Mouse (Mus musculus) hindbrain, postnatal 0 days (tissue): ENCODE measurements around the gene Maml3. TPM values are rescaled to one million over a fixed set of nuclear protein-coding genes. Genes with fewer than 3 reads are reported as not detected.
A peak's percentile ranks its signal among the peaks of the same experiment; 100 is the strongest.

ENCODE experiments used
- ATAC-seq: fragments of 200-750 bp; cut with Nextera tagmentation; 2 replicates; pipeline ENCODE4 v1.8.0; 2017; ENCODE audit warnings: mild to moderate bottlenecking, moderate TSS enrichment, moderate library complexity
- DNase-seq: peaks from one replicate; pipeline ENCODE4 v3.0.0-alpha.2; 2015; ENCODE audit warnings: low spot score
- H3K27ac ChIP-seq: fragments of 300-500 bp; sonication (generic); 2 replicates; pipeline ENCODE4 v1.5.1; 2014; ENCODE audit warnings: mild to moderate bottlenecking
- H3K27me3 ChIP-seq: fragments of 300-500 bp; sonication (generic); 2 replicates; pipeline ENCODE4 v1.6.1; 2014; ENCODE audit warnings: low read length, mixed read lengths; ENCODE audit not compliant: insufficient read depth
- H3K36me3 ChIP-seq: fragments of 300-500 bp; sonication (generic); 2 replicates; pipeline ENCODE4 v1.6.1; 2014; ENCODE audit warnings: low read length, mixed read lengths; ENCODE audit not compliant: insufficient read depth
- H3K4me1 ChIP-seq: fragments of 300-500 bp; sonication (generic); 2 replicates; pipeline ENCODE4 v1.6.1; 2014; ENCODE audit warnings: antibody characterized with exemption, low read length, mixed read lengths; ENCODE audit not compliant: insufficient read depth
- H3K4me2 ChIP-seq: fragments of 300-500 bp; sonication (generic); 2 replicates; pipeline ENCODE4 v1.6.1; 2014; ENCODE audit warnings: low read depth, mild to moderate bottlenecking, low read length, moderate library complexity, mixed read lengths
- H3K4me3 ChIP-seq: fragments of 300-500 bp; sonication (generic); 2 replicates; pipeline ENCODE4 v1.5.1; 2014; ENCODE audit warnings: low read length
- H3K9ac ChIP-seq: fragments of 300-500 bp; sonication (generic); replicated peaks from 2 replicates; pipeline ENCODE4 v1.6.1; 2014; ENCODE audit warnings: mild to moderate bottlenecking, low read length, moderate library complexity, mixed read lengths
- H3K9me3 ChIP-seq: fragments of 300-500 bp; sonication (generic); 2 replicates; pipeline ENCODE4 v1.6.1; 2016; ENCODE audit warnings: low read length, mixed read lengths
- CTCF ChIP-seq: IDR thresholded peaks from 2 replicates; pipeline ENCODE4 v1.5.1; 2016; ENCODE audit warnings: antibody characterized with exemption, control low read depth, low read depth
- WGBS: fragments of 180-500 bp; shearing (Covaris S2); extraction: QIAGEN DNeasy Blood & Tissue Kit; methylation state at CpG from one replicate; pipeline ENCODE4 v1.1.7; 2014; 5-methylcytosine and 5-hydroxymethylcytosine counted together
- polyA plus RNA-seq: library from polyadenylated mRNA; unstranded; fragments of >200 nt; fragmentation: Nextera tagmentation; extraction: Ambion mirVana; gene quantifications from 2 replicates; pipeline ENCODE4 v1.2.1, GENCODE M21; 2015
- total RNA-seq: library from RNA; depleted of rRNA; stranded (reverse); fragments of >200 nt; gene quantifications from 2 replicates; pipeline ENCODE4 v1.2.3, GENCODE M21; 2014

Gene Maml3
- total and polyA plus RNA-seq, 2 experiments from 2014 or later: 4.8 to 18.8 TPM

- peaks cover 7% of the 10 kb centered on the region for H3K4me1 ChIP-seq
- H3K36me3 ChIP-seq: no peaks in the 10 kb centered on the region
- DNase-seq: no peak
- H3K27me3 ChIP-seq: no peaks in the 10 kb centered on the region
- no peak overlapping the region for H3K9ac ChIP-seq
- TF ChIP-seq CTCF: no peak
- H3K4me3 ChIP-seq: no peak overlapping the region
- peak overlapping the region; percentile 26; the same call in 1 of the 2 replicates for H3K27ac ChIP-seq
- ATAC-seq: no peak
- 48% methylated on average over 8 of the region's 8 CpGs for WGBS
- no peak overlapping the region for H3K4me2 ChIP-seq
- no peaks in the 10 kb centered on the region for H3K9me3 ChIP-seq
These were observed 224.3 kb downstream of the Maml3 start for GRCm38 (mm10) chr3:51880506-51881036.

DNA sequence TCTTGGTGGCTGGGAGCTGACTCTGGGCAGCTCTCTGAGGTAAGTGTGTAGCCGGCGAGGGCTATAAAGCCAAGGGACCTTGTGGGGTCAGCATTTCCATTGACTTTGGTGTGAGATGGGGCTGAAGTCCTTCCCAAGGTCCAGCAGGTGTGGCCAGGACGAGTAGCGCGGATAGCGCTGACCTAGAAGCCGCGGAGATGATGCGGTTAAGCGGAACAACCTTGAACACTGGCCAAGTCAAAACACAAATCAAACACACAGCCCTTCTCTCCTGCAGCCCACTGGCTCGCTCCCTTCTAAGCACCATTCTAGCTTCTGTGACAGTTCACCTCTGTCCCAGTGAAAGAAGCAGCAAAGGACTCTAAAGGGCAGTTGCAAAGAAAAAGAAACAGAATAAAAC, 225.7 kb downstream of the Maml3 start:
- ATAC-seq (no peak), DNase-seq (no peak)
- no peaks in the 10 kb centered on the region for H3K36me3 ChIP-seq
- H3K27me3 ChIP-seq: no peaks in the 10 kb centered on the region
- WGBS: 74% methylated on average over 11 of the region's 11 CpGs
- no peak overlapping the region for H3K4me3 ChIP-seq
- TF ChIP-seq CTCF: no peak
- no peak overlapping the region for H3K9ac ChIP-seq
- no peak overlapping the region for H3K4me2 ChIP-seq
- H3K27ac ChIP-seq: no peak overlapping the region
- peaks cover 7% of the 10 kb centered on the region for H3K4me1 ChIP-seq
- no peaks in the 10 kb centered on the region for H3K9me3 ChIP-seq

- DNase-seq (no peak), ATAC-seq (no peak)
- no peak for TF ChIP-seq CTCF
- 85% methylated on average over 9 of the region's 9 CpGs for WGBS
- Histone ChIP-seq H3K27me3 (no peaks in the 10 kb centered on the region), H3K9me3 (no peaks in the 10 kb centered on the region), H3K4me2 (no peak overlapping the region), H3K4me1 (peaks cover 7% of the 10 kb centered on the region), H3K9ac (no peak overlapping the region), H3K27ac (no peak overlapping the region), H3K4me3 (no peak overlapping the region), H3K36me3 (no peaks in the 10 kb centered on the region)
These were observed 226.3 kb downstream of the Maml3 start for GRCm38 (mm10) chr3:51878577-51878976.

- Histone ChIP-seq H3K27ac (no peak overlapping the region), H3K27me3 (no peaks in the 10 kb centered on the region), H3K9me3 (no peaks in the 10 kb centered on the region), H3K9ac (no peak overlapping the region), H3K4me1 (peaks cover 7% of the 10 kb centered on the region), H3K4me3 (no peak overlapping the region), H3K4me2 (no peak overlapping the region), H3K36me3 (no peaks in the 10 kb centered on the region)
- 93% methylated on average over 9 of the region's 9 CpGs for WGBS
- no peak for TF ChIP-seq CTCF
- DNase-seq: no peak
- ATAC-seq: no peak
These were observed 228.1 kb downstream of the Maml3 start for GRCm38 (mm10) chr3:51876729-51877128.

DNA sequence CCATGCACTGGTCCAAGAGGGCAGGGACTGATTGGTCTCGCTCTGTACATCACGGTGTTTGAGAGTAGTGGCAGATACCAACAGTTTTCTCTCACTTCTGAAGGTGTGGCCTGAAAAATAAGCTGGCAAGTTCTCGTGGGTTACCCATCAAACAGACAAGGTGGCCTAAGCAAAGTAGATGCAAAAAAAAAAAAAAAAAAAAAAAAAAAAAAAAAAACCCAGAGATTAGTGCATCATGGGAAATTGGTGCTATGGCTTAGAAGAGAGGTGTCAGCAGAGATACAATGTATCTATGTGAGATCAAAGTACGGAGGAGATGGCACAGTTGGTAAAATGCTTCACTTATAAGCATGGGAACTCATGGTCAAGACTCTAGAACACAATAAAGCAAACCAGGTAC, 229.2 kb downstream of the Maml3 start:
- no peak overlapping the region for H3K9ac ChIP-seq

GRCm38 (mm10) chr3:51874252-51874651, 230.6 kb downstream of the Maml3 start:
- 62% methylated on average over 3 of the region's 3 CpGs for WGBS
- TF ChIP-seq CTCF: no peak
- DNase-seq: peak; percentile 38

More for the DNA sequence above, 229.2 kb downstream of the Maml3 start:
- Histone ChIP-seq H3K4me1 (peaks cover 7% of the 10 kb centered on the region), H3K9me3 (no peaks in the 10 kb centered on the region), H3K4me2 (no peak overlapping the region), H3K27me3 (no peaks in the 10 kb centered on the region), H3K36me3 (no peaks in the 10 kb centered on the region), H3K27ac (no peak overlapping the region), H3K4me3 (no peak overlapping the region)
- TF ChIP-seq CTCF: no peak
- WGBS: 90% methylated on average over 4 of the region's 4 CpGs
- no peak for DNase-seq
- no peak for ATAC-seq

DNA sequence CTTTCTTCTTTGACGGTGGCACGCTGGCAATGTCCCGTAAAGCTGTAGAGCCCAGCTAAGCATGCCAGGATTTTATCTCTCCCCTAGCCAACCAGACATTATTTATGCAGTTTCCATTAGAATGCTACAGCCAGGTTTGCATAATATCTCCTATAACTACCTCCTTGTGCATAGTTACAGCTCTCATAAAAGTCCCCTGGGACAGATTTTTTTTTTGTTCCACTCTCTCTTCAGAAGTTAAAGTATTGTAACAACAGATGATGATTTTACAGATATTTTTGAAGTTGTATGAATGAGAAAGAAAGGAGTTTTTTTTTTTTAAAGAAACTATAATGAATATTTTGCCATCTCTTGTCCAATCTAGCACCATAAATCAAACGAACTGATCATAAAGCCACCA, 232.1 kb downstream of the Maml3 start:
- H3K36me3 ChIP-seq: no peaks in the 10 kb centered on the region
- TF ChIP-seq CTCF: no peak
- H3K9ac ChIP-seq: no peak overlapping the region
- 64% methylated on average over 4 of the region's 4 CpGs for WGBS
- DNase-seq (no peak), ATAC-seq (no peak)
- H3K4me2 ChIP-seq: no peak overlapping the region
- H3K27me3 ChIP-seq: no peaks in the 10 kb centered on the region
- no peak overlapping the region for H3K27ac ChIP-seq
- H3K4me1 ChIP-seq: peaks cover 24% of the 10 kb centered on the region
- no peaks in the 10 kb centered on the region for H3K9me3 ChIP-seq
- H3K4me3 ChIP-seq: no peak overlapping the region

More at GRCm38 (mm10) chr3:51874252-51874651, 230.6 kb downstream of the Maml3 start:
- Histone ChIP-seq H3K9ac (no peak overlapping the region), H3K36me3 (no peaks in the 10 kb centered on the region), H3K4me2 (no peak overlapping the region), H3K27ac (no peak overlapping the region), H3K4me3 (no peak overlapping the region), H3K4me1 (peaks cover 15% of the 10 kb centered on the region), H3K9me3 (no peaks in the 10 kb centered on the region), H3K27me3 (no peaks in the 10 kb centered on the region)
- no peak for ATAC-seq
